Mouse (Mus musculus) E14TG2a.4 (cell line): ENCODE data around the gene Dnah7c.
"Not testable (repeated sequence)": the region's sequence is repeated elsewhere in the genome, so short reads cannot be mapped to it uniquely, and the experiment has no call there.

ENCODE experiments used
- CTCF ChIP-seq: conservative IDR thresholded peaks from 2 replicates; pipeline ENCODE4 v1.5.1; 2014; ENCODE audit warnings: low read length
- NANOG ChIP-seq: IDR thresholded peaks from 2 replicates; pipeline ENCODE4 v1.6.1; 2014; ENCODE audit warnings: borderline replicate concordance, low read length, mixed read lengths
- POU5F1 ChIP-seq: IDR thresholded peaks from 2 replicates; pipeline ENCODE4 v1.6.1; 2014; ENCODE audit warnings: low read length, borderline replicate concordance

GRCm38 (mm10) chr1:46724810-46725209, 299.4 kb downstream of the Dnah7c start:
- not testable (repeated sequence) for TF ChIP-seq CTCF, NANOG, POU5F1
